Mouse (Mus musculus): Measurements from ENCODE around the gene Nol10.

GRCm38 (mm10) chr12:17475146-17475545 lies 126.9 kb downstream of the Nol10 start:
- TF ChIP-seq CTCF (IDR thresholded peaks at IDR 0.05; ENCODE audit: extremely low read depth, insufficient read depth, low read length): no peak
- TF ChIP-seq POLR2A (IDR thresholded peaks at IDR 0.05; ENCODE audit: extremely low read depth, insufficient read depth, low read length): no peak

All from cortical plate, adult 2 months (tissue).